Mouse (Mus musculus): ENCODE measurements around the gene Cmas. TPM values are rescaled to one million over a fixed set of nuclear protein-coding genes. Genes with fewer than 3 reads are reported as not detected.

Gene Cmas
- polyA plus RNA-seq, 1 experiment from 2014 or later: 110 TPM

- H3K9me3 ChIP-seq (replicated peaks; ENCODE audit: control insufficient read depth, low read length): no peaks in the 10 kb centered on the region
- no peak for DNase-seq (ENCODE audit: low spot score)
- no peaks in the 10 kb centered on the region for H3K36me3 ChIP-seq (replicated peaks; ENCODE audit: control insufficient read depth, insufficient read depth, low read depth, low read length)
- no peak overlapping the region for H3K4me3 ChIP-seq (ENCODE audit: low read depth, low read length)
- no peak overlapping the region for H3K27ac ChIP-seq (replicated peaks; ENCODE audit: low read depth, low read length)
- no peaks in the 10 kb centered on the region for H3K4me1 ChIP-seq (ENCODE audit: control insufficient read depth, insufficient read depth, low read length)
- no peak overlapping the region for H3K4me2 ChIP-seq (ENCODE audit: low read depth, low read length)
- no peaks in the 10 kb centered on the region for H3K27me3 ChIP-seq (ENCODE audit: control insufficient read depth, insufficient read depth, low read length)
- H3K9ac ChIP-seq (replicated peaks; ENCODE audit: low read length): no peak overlapping the region
- no peak for ATAC-seq (replicated peaks; ENCODE audit: insufficient number of reproducible peaks, low FRiP score, low TSS enrichment, low read depth)
- WGBS: 62% methylated on average over 6 of the region's 6 CpGs
These were observed 53.8 kb downstream of the Cmas start for GRCm38 (mm10) chr6:142810239-142810638.

GRCm38 (mm10) chr6:142812969-142813368 lies 56.5 kb downstream of the Cmas start:
- Histone ChIP-seq H3K4me1 (ENCODE audit: control insufficient read depth, insufficient read depth, low read length) (no peaks in the 10 kb centered on the region), H3K9me3 (replicated peaks; ENCODE audit: control insufficient read depth, low read length) (no peaks in the 10 kb centered on the region), H3K4me2 (ENCODE audit: low read depth, low read length) (no peak overlapping the region), H3K9ac (replicated peaks; ENCODE audit: low read length) (no peak overlapping the region), H3K36me3 (replicated peaks; ENCODE audit: control insufficient read depth, insufficient read depth, low read depth, low read length) (no peaks in the 10 kb centered on the region), H3K4me3 (ENCODE audit: low read depth, low read length) (no peak overlapping the region), H3K27ac (replicated peaks; ENCODE audit: low read depth, low read length) (no peak overlapping the region), H3K27me3 (ENCODE audit: control insufficient read depth, insufficient read depth, low read length) (no peaks in the 10 kb centered on the region)
- DNase-seq (ENCODE audit: low spot score) (no peak), ATAC-seq (replicated peaks; ENCODE audit: insufficient number of reproducible peaks, low FRiP score, low TSS enrichment, low read depth) (peak; percentile 48; the same call in 1 of the 2 replicates)
- WGBS: 70% methylated on average over 5 of the region's 5 CpGs

- H3K9me3 ChIP-seq (replicated peaks; ENCODE audit: control insufficient read depth, low read length): no peaks in the 10 kb centered on the region
- DNase-seq (ENCODE audit: low spot score) (no peak), ATAC-seq (replicated peaks; ENCODE audit: insufficient number of reproducible peaks, low FRiP score, low TSS enrichment, low read depth) (no peak)
- no peaks in the 10 kb centered on the region for H3K4me1 ChIP-seq (ENCODE audit: control insufficient read depth, insufficient read depth, low read length)
- H3K36me3 ChIP-seq (replicated peaks; ENCODE audit: control insufficient read depth, insufficient read depth, low read depth, low read length): no peaks in the 10 kb centered on the region
- H3K9ac ChIP-seq (replicated peaks; ENCODE audit: low read length): no peak overlapping the region
- H3K27ac ChIP-seq (replicated peaks; ENCODE audit: low read depth, low read length): no peak overlapping the region
- H3K4me2 ChIP-seq (ENCODE audit: low read depth, low read length): no peak overlapping the region
- H3K27me3 ChIP-seq (ENCODE audit: control insufficient read depth, insufficient read depth, low read length): no peaks in the 10 kb centered on the region
- 63% methylated on average over 10 of the region's 10 CpGs for WGBS
- no peak overlapping the region for H3K4me3 ChIP-seq (ENCODE audit: low read depth, low read length)
These were observed 57.5 kb downstream of the Cmas start for GRCm38 (mm10) chr6:142814011-142814410.

GRCm38 (mm10) chr6:142814495-142814921 lies 58.0 kb downstream of the Cmas start:
- Histone ChIP-seq H3K4me3 (ENCODE audit: low read depth, low read length) (peak overlapping the region; percentile 30), H3K4me1 (ENCODE audit: control insufficient read depth, insufficient read depth, low read length) (no peaks in the 10 kb centered on the region), H3K9me3 (replicated peaks; ENCODE audit: control insufficient read depth, low read length) (no peaks in the 10 kb centered on the region), H3K9ac (replicated peaks; ENCODE audit: low read length) (peak overlapping the region; percentile 53; the same call in 1 of the 2 replicates), H3K36me3 (replicated peaks; ENCODE audit: control insufficient read depth, insufficient read depth, low read depth, low read length) (no peaks in the 10 kb centered on the region), H3K27me3 (ENCODE audit: control insufficient read depth, insufficient read depth, low read length) (no peaks in the 10 kb centered on the region), H3K27ac (replicated peaks; ENCODE audit: low read depth, low read length) (no peak overlapping the region), H3K4me2 (ENCODE audit: low read depth, low read length) (peak overlapping the region; percentile 44)
- WGBS: 5% methylated on average over 15 of the region's 15 CpGs
- DNase-seq (ENCODE audit: low spot score) (peak; percentile 97), ATAC-seq (replicated peaks; ENCODE audit: insufficient number of reproducible peaks, low FRiP score, low TSS enrichment, low read depth) (peak; percentile 63; the same call in 1 of the 2 replicates)

- Histone ChIP-seq H3K36me3 (replicated peaks; ENCODE audit: control insufficient read depth, insufficient read depth, low read depth, low read length) (no peaks in the 10 kb centered on the region), H3K9me3 (replicated peaks; ENCODE audit: control insufficient read depth, low read length) (no peaks in the 10 kb centered on the region), H3K9ac (replicated peaks; ENCODE audit: low read length) (no peak overlapping the region), H3K4me3 (ENCODE audit: low read depth, low read length) (no peak overlapping the region), H3K27me3 (ENCODE audit: control insufficient read depth, insufficient read depth, low read length) (no peaks in the 10 kb centered on the region), H3K27ac (replicated peaks; ENCODE audit: low read depth, low read length) (no peak overlapping the region), H3K4me2 (ENCODE audit: low read depth, low read length) (no peak overlapping the region), H3K4me1 (ENCODE audit: control insufficient read depth, insufficient read depth, low read length) (no peaks in the 10 kb centered on the region)
- WGBS: 78% methylated on average over 3 of the region's 3 CpGs
- no peak for DNase-seq (ENCODE audit: low spot score)
- ATAC-seq (replicated peaks; ENCODE audit: insufficient number of reproducible peaks, low FRiP score, low TSS enrichment, low read depth): no peak
These were observed 59.0 kb downstream of the Cmas start for GRCm38 (mm10) chr6:142815513-142815912.

GRCm38 (mm10) chr6:142818306-142818705 lies 61.8 kb downstream of the Cmas start:
- Histone ChIP-seq H3K4me3 (ENCODE audit: low read depth, low read length) (no peak overlapping the region), H3K9me3 (replicated peaks; ENCODE audit: control insufficient read depth, low read length) (no peaks in the 10 kb centered on the region), H3K4me1 (ENCODE audit: control insufficient read depth, insufficient read depth, low read length) (no peaks in the 10 kb centered on the region), H3K9ac (replicated peaks; ENCODE audit: low read length) (no peak overlapping the region), H3K36me3 (replicated peaks; ENCODE audit: control insufficient read depth, insufficient read depth, low read depth, low read length) (no peaks in the 10 kb centered on the region), H3K27me3 (ENCODE audit: control insufficient read depth, insufficient read depth, low read length) (no peaks in the 10 kb centered on the region), H3K27ac (replicated peaks; ENCODE audit: low read depth, low read length) (no peak overlapping the region), H3K4me2 (ENCODE audit: low read depth, low read length) (no peak overlapping the region)
- DNase-seq (ENCODE audit: low spot score) (no peak), ATAC-seq (replicated peaks; ENCODE audit: insufficient number of reproducible peaks, low FRiP score, low TSS enrichment, low read depth) (no peak)
- WGBS: 93% methylated on average over 10 of the region's 10 CpGs

GRCm38 (mm10) chr6:142823008-142823787 lies 66.7 kb downstream of the Cmas start:
- DNase-seq (ENCODE audit: low spot score) (no peak), ATAC-seq (replicated peaks; ENCODE audit: insufficient number of reproducible peaks, low FRiP score, low TSS enrichment, low read depth) (no peak)
- Histone ChIP-seq H3K27ac (replicated peaks; ENCODE audit: low read depth, low read length) (no peak overlapping the region), H3K4me3 (ENCODE audit: low read depth, low read length) (no peak overlapping the region), H3K9ac (replicated peaks; ENCODE audit: low read length) (no peak overlapping the region), H3K4me1 (ENCODE audit: control insufficient read depth, insufficient read depth, low read length) (no peaks in the 10 kb centered on the region), H3K36me3 (replicated peaks; ENCODE audit: control insufficient read depth, insufficient read depth, low read depth, low read length) (no peaks in the 10 kb centered on the region), H3K27me3 (ENCODE audit: control insufficient read depth, insufficient read depth, low read length) (no peaks in the 10 kb centered on the region), H3K4me2 (ENCODE audit: low read depth, low read length) (no peak overlapping the region), H3K9me3 (replicated peaks; ENCODE audit: control insufficient read depth, low read length) (no peaks in the 10 kb centered on the region)
- WGBS: 86% methylated on average over 5 of the region's 5 CpGs
